Mouse (Mus musculus) lung, embryonic 15.5 days (tissue): Measurements from ENCODE around the gene Pcdh9. TPM values are rescaled to one million over a fixed set of nuclear protein-coding genes. Genes with fewer than 3 reads are reported as not detected.

Experiments
- ATAC-seq: fragments of 200-750 bp; cut with Nextera tagmentation; 2 replicates; pipeline ENCODE4 v1.8.0; 2017; ENCODE audit warnings: moderate number of reproducible peaks, borderline replicate concordance; ENCODE audit not compliant: low FRiP score, low TSS enrichment; ENCODE audit errors: extremely low read depth
- H3K27ac ChIP-seq: fragments of 300-500 bp; sonication (generic); 2 replicates; pipeline ENCODE4 v1.5.1; 2015; ENCODE audit warnings: moderate library complexity, mild to moderate bottlenecking, inconsistent platforms
- H3K27me3 ChIP-seq: fragments of 300-500 bp; sonication (generic); 2 replicates; pipeline ENCODE4 v1.6.1; 2015; ENCODE audit warnings: inconsistent platforms
- H3K36me3 ChIP-seq: fragments of 300-500 bp; sonication (generic); 2 replicates; pipeline ENCODE4 v1.6.1; 2015; ENCODE audit warnings: inconsistent platforms
- H3K4me1 ChIP-seq: fragments of 300-500 bp; sonication (generic); 2 replicates; pipeline ENCODE4 v1.6.1; 2015; ENCODE audit warnings: inconsistent platforms
- H3K4me2 ChIP-seq: fragments of 300-500 bp; sonication (generic); 2 replicates; pipeline ENCODE4 v1.6.1; 2015; ENCODE audit warnings: inconsistent platforms, mild to moderate bottlenecking, moderate library complexity
- H3K4me3 ChIP-seq: fragments of 300-500 bp; sonication (generic); 2 replicates; pipeline ENCODE4 v1.5.1; 2015; ENCODE audit warnings: mild to moderate bottlenecking, inconsistent platforms
- H3K9ac ChIP-seq: fragments of 300-500 bp; sonication (generic); 2 replicates; pipeline ENCODE4 v1.6.1; 2015; ENCODE audit warnings: inconsistent platforms
- H3K9me3 ChIP-seq: fragments of 300-500 bp; sonication (generic); 2 replicates; pipeline ENCODE4 v1.6.1; 2016; ENCODE audit warnings: inconsistent platforms
- WGBS: fragments of 180-500 bp; shearing (Covaris S2); methylation state at CpG from one replicate; pipeline ENCODE4 v1.1.7; 2015; 5-methylcytosine and 5-hydroxymethylcytosine counted together
- polyA plus RNA-seq: library from polyadenylated mRNA; unstranded; fragments of >200 nt; fragmentation: Nextera tagmentation; extraction: Ambion mirVana; gene quantifications from 2 replicates; pipeline ENCODE4 v1.2.1, GENCODE M21; 2015

Gene Pcdh9
- polyA plus RNA-seq, 1 experiment from 2014 or later = 10.3 TPM

GRCm38 (mm10) chr14:93653986-93654757 is 236.3 kb downstream of the Pcdh9 start:
- ATAC-seq = no peak
- H3K4me1 ChIP-seq = no peaks in the 10 kb centered on the region
- H3K27ac ChIP-seq = no peak overlapping the region
- WGBS = 34% methylated on average over 9 of the region's 9 CpGs
- H3K4me3 ChIP-seq = no peak overlapping the region
- no peaks in the 10 kb centered on the region for H3K36me3 ChIP-seq
- no peak overlapping the region for H3K4me2 ChIP-seq
- H3K27me3 ChIP-seq = no peaks in the 10 kb centered on the region
- H3K9ac ChIP-seq = no peak overlapping the region
- no peaks in the 10 kb centered on the region for H3K9me3 ChIP-seq

DNA sequence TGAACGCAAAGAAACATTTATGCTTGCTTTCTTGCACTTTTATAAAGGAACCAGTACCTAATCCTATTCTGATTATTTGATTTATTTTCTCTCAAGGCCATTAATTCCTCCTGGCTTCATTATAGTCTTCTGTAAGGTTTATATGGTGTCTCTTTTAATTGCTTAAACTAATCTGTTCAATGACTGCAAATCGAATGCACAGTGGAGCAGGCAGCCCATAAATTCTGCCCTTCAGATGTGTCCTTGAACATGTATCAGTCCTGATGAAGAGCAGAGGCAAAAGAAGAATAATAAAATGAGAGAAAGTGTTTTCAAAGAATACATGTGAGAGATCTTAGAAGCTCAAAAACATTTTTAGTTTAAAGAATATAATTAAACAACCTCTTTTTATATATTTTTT is 263.2 kb downstream of the Pcdh9 start:
- Histone ChIP-seq H3K36me3 (no peaks in the 10 kb centered on the region), H3K9ac (no peak overlapping the region), H3K27ac (no peak overlapping the region), H3K27me3 (no peaks in the 10 kb centered on the region), H3K9me3 (no peaks in the 10 kb centered on the region), H3K4me3 (no peak overlapping the region), H3K4me1 (no peaks in the 10 kb centered on the region), H3K4me2 (no peak overlapping the region)
- WGBS = 65% methylated on average over 2 of the region's 2 CpGs
- ATAC-seq = no peak

GRCm38 (mm10) chr14:93624144-93624543 is 266.3 kb downstream of the Pcdh9 start:
- no peaks in the 10 kb centered on the region for H3K27me3 ChIP-seq
- WGBS = 77% methylated on average over 1 of the region's 1 CpGs
- no peak overlapping the region for H3K9ac ChIP-seq
- no peaks in the 10 kb centered on the region for H3K36me3 ChIP-seq
- H3K4me3 ChIP-seq = no peak overlapping the region
- ATAC-seq = no peak
- H3K27ac ChIP-seq = no peak overlapping the region
- no peaks in the 10 kb centered on the region for H3K9me3 ChIP-seq
- H3K4me2 ChIP-seq = no peak overlapping the region
- H3K4me1 ChIP-seq = no peaks in the 10 kb centered on the region

- no peaks in the 10 kb centered on the region for H3K4me1 ChIP-seq
- no peaks in the 10 kb centered on the region for H3K27me3 ChIP-seq
- no peak for ATAC-seq
- no peaks in the 10 kb centered on the region for H3K9me3 ChIP-seq
- H3K4me2 ChIP-seq = no peak overlapping the region
- no peak overlapping the region for H3K27ac ChIP-seq
- no peak overlapping the region for H3K4me3 ChIP-seq
- no peak overlapping the region for H3K9ac ChIP-seq
- WGBS = 76% methylated on average over 9 of the region's 9 CpGs
- H3K36me3 ChIP-seq = no peaks in the 10 kb centered on the region
Measured at GRCm38 (mm10) chr14:93621211-93621610, 269.3 kb downstream of the Pcdh9 start.

- Histone ChIP-seq H3K27ac (no peak overlapping the region), H3K27me3 (no peaks in the 10 kb centered on the region), H3K4me1 (no peaks in the 10 kb centered on the region), H3K9me3 (no peaks in the 10 kb centered on the region), H3K9ac (no peak overlapping the region), H3K36me3 (no peaks in the 10 kb centered on the region), H3K4me3 (no peak overlapping the region), H3K4me2 (no peak overlapping the region)
- WGBS = 87% methylated on average over 3 of the region's 3 CpGs
- ATAC-seq = no peak
Measured at GRCm38 (mm10) chr14:93607546-93607945, 282.9 kb downstream of the Pcdh9 start.

DNA sequence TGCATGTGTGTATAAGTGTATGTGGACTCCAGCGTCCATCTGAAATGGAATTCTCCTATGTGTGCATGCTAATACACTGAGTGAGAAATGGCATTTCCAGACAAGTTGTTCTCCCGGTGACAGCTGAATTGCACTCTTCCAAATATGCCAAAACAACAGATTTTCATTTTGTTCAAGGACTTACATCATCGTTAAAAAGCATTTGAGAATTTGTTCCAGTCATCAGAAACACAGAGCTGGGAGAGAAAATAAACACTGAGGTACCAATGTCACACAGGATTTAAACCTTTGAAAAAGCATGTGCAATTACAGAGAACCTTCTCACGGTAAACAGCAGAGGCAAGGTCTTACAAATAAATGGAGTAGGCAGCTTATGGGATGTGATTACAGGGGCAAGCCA is 290.5 kb downstream of the Pcdh9 start:
- ATAC-seq = no peak
- Histone ChIP-seq H3K27ac (no peak overlapping the region), H3K9me3 (no peaks in the 10 kb centered on the region), H3K9ac (no peak overlapping the region), H3K4me3 (no peak overlapping the region), H3K4me2 (no peak overlapping the region), H3K27me3 (no peaks in the 10 kb centered on the region), H3K36me3 (no peaks in the 10 kb centered on the region), H3K4me1 (no peaks in the 10 kb centered on the region)
- WGBS = 60% methylated on average over 4 of the region's 4 CpGs

DNA sequence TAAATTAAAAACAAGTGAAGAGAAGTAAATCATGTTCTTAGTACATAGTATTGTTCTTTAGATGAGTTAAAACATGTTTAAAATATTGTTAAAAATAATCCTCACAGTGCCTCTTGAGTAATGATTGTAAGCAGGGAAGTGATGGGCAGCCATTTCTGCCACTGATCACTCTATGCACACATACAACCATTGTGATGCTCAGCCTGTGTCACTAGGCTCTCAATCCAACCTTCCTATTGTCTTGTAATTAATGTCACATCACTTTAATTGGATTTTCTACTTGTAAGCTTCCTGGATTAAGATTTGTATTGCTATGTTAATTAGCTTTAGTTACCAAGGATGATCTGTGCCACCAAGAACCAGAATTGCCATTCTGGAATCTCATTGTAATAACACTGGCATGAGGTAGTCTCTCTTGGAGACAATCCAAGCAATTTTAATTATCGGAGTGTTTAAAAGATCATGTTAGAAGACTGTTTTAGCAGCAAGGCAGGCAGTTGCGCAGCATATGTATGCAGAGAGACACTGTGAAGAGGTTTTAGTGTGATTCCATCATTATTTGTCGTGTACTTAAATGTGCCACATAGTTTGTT is 305.0 kb downstream of the Pcdh9 start:
- Histone ChIP-seq H3K27me3 (no peaks in the 10 kb centered on the region), H3K9me3 (no peaks in the 10 kb centered on the region), H3K36me3 (no peaks in the 10 kb centered on the region), H3K4me2 (no peak overlapping the region), H3K9ac (no peak overlapping the region), H3K27ac (no peak overlapping the region), H3K4me1 (no peaks in the 10 kb centered on the region), H3K4me3 (no peak overlapping the region)
- no peak for ATAC-seq
- WGBS = 64% methylated on average over 3 of the region's 3 CpGs

DNA sequence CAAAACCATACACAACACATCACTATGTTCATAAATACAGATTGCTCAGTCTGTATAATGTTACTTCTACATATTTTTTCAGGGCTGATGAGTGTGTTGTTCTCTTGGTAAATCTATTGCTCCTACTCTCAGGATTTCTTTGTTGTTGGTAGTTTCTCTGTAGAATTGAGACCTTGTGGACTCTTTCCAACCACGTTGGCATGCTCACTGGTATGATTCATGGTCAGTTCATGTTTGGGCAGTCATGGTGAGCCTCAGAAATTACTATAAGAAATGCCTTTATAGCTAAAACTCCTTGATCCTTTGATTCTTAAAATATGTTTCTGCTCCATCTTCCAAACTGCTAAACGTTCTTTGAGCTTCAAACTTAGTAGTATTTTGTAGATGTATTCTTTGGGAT is 326.1 kb downstream of the Pcdh9 start:
- no peaks in the 10 kb centered on the region for H3K36me3 ChIP-seq
- H3K4me2 ChIP-seq = no peak overlapping the region
- no peaks in the 10 kb centered on the region for H3K9me3 ChIP-seq
- no peaks in the 10 kb centered on the region for H3K27me3 ChIP-seq
- H3K9ac ChIP-seq = no peak overlapping the region
- no peak for ATAC-seq
- no peak overlapping the region for H3K4me3 ChIP-seq
- 74% methylated on average over 2 of the region's 2 CpGs for WGBS
- no peaks in the 10 kb centered on the region for H3K4me1 ChIP-seq
- no peak overlapping the region for H3K27ac ChIP-seq

DNA sequence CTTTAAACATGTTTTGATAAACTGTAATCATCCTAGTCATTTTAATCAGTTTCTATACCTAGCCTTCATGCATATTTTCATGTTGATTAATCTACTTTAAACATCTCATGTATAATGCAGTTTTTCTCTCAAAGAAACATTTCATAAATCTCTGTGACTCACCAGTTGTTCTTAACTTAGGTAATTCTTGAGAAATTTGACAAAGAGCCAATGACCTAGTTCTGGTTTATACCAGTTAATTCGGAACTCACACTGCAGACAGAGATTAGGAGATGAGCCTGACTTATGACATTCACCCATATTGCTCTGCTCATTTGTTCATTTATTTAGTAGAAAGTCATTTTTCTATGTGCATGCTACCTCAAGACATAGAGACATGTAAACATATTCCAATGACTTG is 328.9 kb downstream of the Pcdh9 start:
- Histone ChIP-seq H3K9ac (no peak overlapping the region), H3K36me3 (no peaks in the 10 kb centered on the region), H3K9me3 (no peaks in the 10 kb centered on the region), H3K4me3 (no peak overlapping the region), H3K27ac (no peak overlapping the region), H3K4me2 (no peak overlapping the region), H3K27me3 (no peaks in the 10 kb centered on the region), H3K4me1 (no peaks in the 10 kb centered on the region)
- WGBS = 63% methylated on average over 1 of the region's 1 CpGs
- no peak for ATAC-seq

DNA sequence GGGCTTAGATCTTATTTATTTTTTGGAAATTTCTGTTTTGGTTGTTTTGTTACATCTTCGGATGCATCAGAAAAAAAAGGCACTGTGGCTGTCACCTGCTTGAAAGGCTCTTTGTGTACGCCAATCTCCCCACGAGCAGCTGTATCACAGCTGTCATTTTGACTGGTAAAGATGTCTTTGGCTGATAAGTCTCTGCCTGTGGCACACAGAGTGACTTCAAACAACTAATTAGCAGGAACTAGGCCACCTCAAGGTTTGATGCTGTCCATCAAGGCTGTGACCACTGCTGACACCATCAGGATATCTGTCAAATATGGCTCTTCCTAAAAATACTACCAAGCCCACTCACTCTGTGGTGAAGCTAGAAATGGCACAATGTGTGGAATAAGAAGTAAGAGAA is 336.7 kb downstream of the Pcdh9 start:
- WGBS = 69% methylated on average over 3 of the region's 3 CpGs
- no peak for ATAC-seq
- Histone ChIP-seq H3K4me3 (no peak overlapping the region), H3K4me2 (no peak overlapping the region), H3K27ac (no peak overlapping the region), H3K9me3 (no peaks in the 10 kb centered on the region), H3K27me3 (no peaks in the 10 kb centered on the region), H3K4me1 (no peaks in the 10 kb centered on the region), H3K36me3 (no peaks in the 10 kb centered on the region), H3K9ac (no peak overlapping the region)

GRCm38 (mm10) chr14:93545575-93545974 is 344.9 kb downstream of the Pcdh9 start:
- Histone ChIP-seq H3K4me1 (no peaks in the 10 kb centered on the region), H3K4me3 (no peak overlapping the region), H3K4me2 (no peak overlapping the region), H3K9ac (no peak overlapping the region), H3K36me3 (no peaks in the 10 kb centered on the region), H3K27me3 (no peaks in the 10 kb centered on the region), H3K9me3 (no peaks in the 10 kb centered on the region), H3K27ac (no peak overlapping the region)
- WGBS = 53% methylated on average over 6 of the region's 6 CpGs
- no peak for ATAC-seq

- Histone ChIP-seq H3K9me3 (no peaks in the 10 kb centered on the region), H3K4me2 (no peak overlapping the region), H3K4me3 (no peak overlapping the region), H3K27ac (no peak overlapping the region), H3K9ac (no peak overlapping the region), H3K27me3 (no peaks in the 10 kb centered on the region), H3K4me1 (no peaks in the 10 kb centered on the region), H3K36me3 (no peaks in the 10 kb centered on the region)
- ATAC-seq = no peak
- WGBS = 70% methylated on average over 11 of the region's 11 CpGs
Measured at GRCm38 (mm10) chr14:93543970-93544627, 346.4 kb downstream of the Pcdh9 start.
